8 mouse cellular contexts compared by ENCODE assay signal in genomic region chr9:14381353-14382055, GRCm38 (mm10). TPM values are rescaled to one million over a fixed set of nuclear protein-coding genes. Genes with fewer than 3 reads are reported as not detected.
DNase-seq lines count a peak whose midpoint lies in the region; ATAC-seq and TF ChIP-seq lines count a peak whose summit lies in the region.

Endod1 (minus strand) TSS chr9:14381507.

- TF ChIP-seq POLR2A in bone marrow, adult 2 months (IDR thresholded peaks at IDR 0.05; ENCODE audit: borderline replicate concordance, control insufficient read depth, low read depth, low read length), result no peak

- H3K4me2 ChIP-seq in lung, embryonic 16.5 days (ENCODE audit: low read depth, low read length), result peak within 1 kb of the TSS; percentile 96

- ATAC-seq in frontal cortex, adult (ENCODE audit: low TSS enrichment), result no peak
- ATAC-seq in erythroid progenitor cell, adult 5-6 weeks (replicated peaks; ENCODE audit: low FRiP score, poor library complexity, severe bottlenecking), result peak; percentile 48
- peak; percentile 44; the same call in 1 of the 2 replicates for ATAC-seq in lung, embryonic 16.5 days (ENCODE audit: low read depth)

- no peak for DNase-seq in frontal cortex, adult 2 months (ENCODE audit: extremely low spot score in 1 of 2, low spot score in 1 of 2)
- DNase-seq in hindbrain, embryonic 10.5 days (ENCODE audit: low spot score), result peak; percentile 31
- DNase-seq in layer of hippocampus, adult 8-10 months (ENCODE audit: low spot score in 2 of 2), result no peak
- DNase-seq in retina, postnatal 1 day, result peak; percentile 73

- peak within 1 kb of the TSS; percentile 91 for H3K27ac ChIP-seq in bone marrow, adult 2 months (ENCODE audit: control insufficient read depth, insufficient read depth, low read depth, low read length, poor library complexity)
- H3K27ac ChIP-seq in hindbrain, embryonic 10.5 days, result peak within 1 kb of the TSS; percentile 87
- H3K27ac ChIP-seq in lung, embryonic 16.5 days (ENCODE audit: low read length), result peak within 1 kb of the TSS; percentile 78

- H3K4me1 ChIP-seq in bone marrow, adult 2 months (ENCODE audit: control insufficient read depth, insufficient read depth, low read length), result peaks cover 2% of the 10 kb centered on the region; the same call in 1 of the 2 replicates
- peaks cover 20% of the 10 kb centered on the region for H3K4me1 ChIP-seq in hindbrain, embryonic 10.5 days (replicated peaks)
- H3K4me1 ChIP-seq in lung, embryonic 16.5 days (replicated peaks; ENCODE audit: control insufficient read depth, insufficient read depth, low read length), result peaks cover 14% of the 10 kb centered on the region

- peak within 1 kb of the TSS; percentile 98 for H3K4me3 ChIP-seq in bone marrow, adult 2 months (replicated peaks; ENCODE audit: control insufficient read depth, low read depth, low read length)
- peak within 1 kb of the TSS; percentile 68 for H3K4me3 ChIP-seq in hindbrain, embryonic 10.5 days
- H3K4me3 ChIP-seq in lung, embryonic 16.5 days (ENCODE audit: low read length), result peak within 1 kb of the TSS; percentile 66

- no peaks in the 10 kb centered on the region for H3K36me3 ChIP-seq in hindbrain, embryonic 10.5 days
- no peaks in the 10 kb centered on the region for H3K36me3 ChIP-seq in lung, embryonic 16.5 days (ENCODE audit: control insufficient read depth, insufficient read depth, low read length)

- peaks cover 20% of the 10 kb centered on the region for H3K27me3 ChIP-seq in hindbrain, embryonic 10.5 days (ENCODE audit: insufficient read depth, poor library complexity, severe bottlenecking)
- H3K27me3 ChIP-seq in lung, embryonic 16.5 days (ENCODE audit: control insufficient read depth, insufficient read depth, low read depth, low read length), result no peaks in the 10 kb centered on the region

- 16% methylated on average over 8 of the region's 8 CpGs for WGBS in bone marrow, adult 2 months
- 6% methylated on average over 8 of the region's 8 CpGs for WGBS in hindbrain, embryonic 10.5 days
- 2% methylated on average over 8 of the region's 8 CpGs for WGBS in lung, embryonic 16.5 days

- no peaks in the 10 kb centered on the region for H3K9me3 ChIP-seq in hindbrain, embryonic 10.5 days
- H3K9me3 ChIP-seq in lung, embryonic 16.5 days (ENCODE audit: control insufficient read depth, low read length), result no peaks in the 10 kb centered on the region

- H3K9ac ChIP-seq in lung, embryonic 16.5 days (ENCODE audit: low read length), result peak within 1 kb of the TSS; percentile 80

- TF ChIP-seq CTCF in bone marrow, adult 2 months (IDR thresholded peaks at IDR 0.05; ENCODE audit: control insufficient read depth, insufficient read depth, low read length), result no peak

RNA-seq across cellular contexts. Expression of gene Endod1, which starts in this region (rescaled TPM):
- 36.8 and 39.5 TPM in 2 replicates for polyA plus RNA-seq in frontal cortex, adult 2 months (2012; rRNA removed)
- polyA plus RNA-seq in bone marrow, adult 2 months (2011; ENCODE audit: insufficient read depth, insufficient read length, low replicate concordance, missing spikeins), result 18.5 and 25.0 TPM in 2 replicates
- 149 TPM in 2 replicates for total RNA-seq in erythroid progenitor cell, adult 5-6 weeks (2015; ENCODE audit: low replicate concordance)
- 185 and 206 TPM in 2 replicates for total RNA-seq in erythroid progenitor cell, adult 5-6 weeks (2017; ENCODE audit: low replicate concordance)
- polyA plus RNA-seq in hindbrain, embryonic 10.5 days (2016; fragmentation: Nextera tagmentation; extraction: Ambion mirVana), result 7.1 and 7.4 TPM in 2 replicates
- total RNA-seq in layer of hippocampus, adult 8-10 months (2022), result 10 to 100 TPM; 72.9 to 94.9 (median 82.4) TPM
- 18.5 and 20.9 TPM in 2 replicates for polyA plus RNA-seq in lung, embryonic 16.5 days (2015; fragmentation: Nextera tagmentation; extraction: Ambion mirVana)

Comparison
In these comparisons a context has a peak if more than half of its experiments do, and no peak if none do; other contexts are left out.
1. DNase-seq: peak in hindbrain, embryonic 10.5 days (single experiment) and retina, postnatal 1 day (single experiment); none in frontal cortex, adult 2 months (0 of 2) and layer of hippocampus, adult 8-10 months (0 of 2).
2. Peak in every context shown above with its lines, with median percentiles within 50 percentile points of each other: H3K27ac ChIP-seq and H3K4me3 ChIP-seq.